Mouse (Mus musculus): ENCODE results near the gene Sipa1. TPM values are rescaled to one million over a fixed set of nuclear protein-coding genes. Genes with fewer than 3 reads are reported as not detected.
"Not testable (repeated sequence)": the region's sequence is repeated elsewhere in the genome, so short reads cannot be mapped to it uniquely, and the experiment has no call there.

Sipa1 gene
- total RNA-seq, 2 experiments from 2014 or later, result 126 to 129 TPM

DNA sequence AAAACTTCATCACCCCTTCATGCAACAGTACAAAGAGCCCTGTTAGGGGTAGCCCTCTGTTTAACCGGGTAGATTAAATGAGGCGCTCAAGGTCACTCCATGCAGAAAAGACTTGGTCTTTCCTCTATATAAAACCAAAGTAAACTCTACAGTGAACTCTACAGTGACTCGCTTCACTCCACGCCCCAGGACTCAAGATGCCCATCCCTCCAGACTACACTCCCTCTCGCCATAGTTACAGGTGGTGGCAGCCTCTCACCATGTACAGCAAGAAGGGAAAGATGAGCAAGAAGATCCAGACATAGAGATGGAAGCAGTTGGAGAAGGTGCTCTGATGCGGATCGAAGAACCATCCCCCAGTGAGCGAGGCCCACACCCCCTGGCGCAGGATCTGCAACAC, 24.2 kb upstream of the Sipa1 start:
- ATAC-seq (replicated peaks; ENCODE audit: low FRiP score, poor library complexity, severe bottlenecking), result no peak

DNA sequence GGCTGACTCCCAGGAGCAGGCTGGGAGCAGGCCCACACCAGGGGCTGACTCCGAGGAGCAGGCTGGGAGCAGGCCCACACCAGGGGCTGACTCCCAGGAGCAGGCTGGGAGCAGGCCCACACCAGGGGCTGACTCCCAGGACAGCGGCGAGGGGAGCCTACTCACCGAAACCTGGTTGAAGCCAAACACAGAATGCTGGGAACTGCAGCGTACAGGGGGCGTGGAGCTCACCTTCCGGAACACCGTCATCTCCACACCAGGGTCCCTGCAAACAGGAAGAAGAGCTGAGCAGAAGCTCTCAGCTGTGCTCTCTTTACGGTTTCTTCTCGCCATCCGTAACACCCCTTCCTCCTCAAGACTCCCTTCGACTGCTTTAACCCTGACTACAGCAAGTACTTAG, 23.4 kb upstream of the Sipa1 start:
- not testable (repeated sequence) for ATAC-seq (replicated peaks; ENCODE audit: low FRiP score, poor library complexity, severe bottlenecking)

DNA sequence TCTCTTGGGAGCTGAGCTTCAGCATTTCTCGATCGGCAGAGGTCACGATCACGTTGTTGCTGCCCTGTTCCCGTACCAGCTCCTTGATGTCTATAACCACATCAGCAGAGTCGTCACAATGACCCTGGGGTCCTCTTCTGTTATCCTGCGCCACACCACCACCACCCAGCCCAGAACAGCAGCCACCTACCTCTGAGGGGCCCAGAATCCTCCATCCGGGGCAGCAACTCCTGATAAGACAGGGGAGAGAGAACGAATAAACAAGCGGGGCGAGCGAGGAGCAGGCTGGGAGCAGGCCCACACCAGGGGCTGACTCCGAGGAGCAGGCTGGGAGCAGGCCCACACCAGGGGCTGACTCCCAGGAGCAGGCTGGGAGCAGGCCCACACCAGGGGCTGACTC, 22.9 kb upstream of the Sipa1 start:
- ATAC-seq (replicated peaks; ENCODE audit: low FRiP score, poor library complexity, severe bottlenecking), result no peak

DNA sequence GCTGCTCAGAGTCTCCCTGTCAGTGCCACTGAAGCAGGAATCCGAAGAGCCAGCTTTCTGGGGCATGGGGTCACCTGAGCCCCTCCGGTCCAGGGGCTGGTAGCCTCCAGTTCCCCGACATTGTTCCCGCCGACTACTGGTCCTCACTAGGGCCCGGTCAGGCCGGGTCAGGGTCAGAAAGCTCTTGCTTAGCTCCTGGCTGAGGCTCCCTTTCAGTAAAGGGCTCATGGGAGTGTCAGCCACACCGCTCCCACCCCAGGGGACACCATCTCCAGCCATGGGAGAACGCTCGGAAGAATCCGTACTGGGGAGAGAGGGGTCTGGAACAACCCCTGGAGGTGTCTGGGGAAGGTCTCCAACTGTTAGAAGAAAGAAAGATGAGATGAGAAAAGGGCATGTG, 22.4 kb upstream of the Sipa1 start:
- no peak for ATAC-seq (replicated peaks; ENCODE audit: low FRiP score, poor library complexity, severe bottlenecking)

DNA sequence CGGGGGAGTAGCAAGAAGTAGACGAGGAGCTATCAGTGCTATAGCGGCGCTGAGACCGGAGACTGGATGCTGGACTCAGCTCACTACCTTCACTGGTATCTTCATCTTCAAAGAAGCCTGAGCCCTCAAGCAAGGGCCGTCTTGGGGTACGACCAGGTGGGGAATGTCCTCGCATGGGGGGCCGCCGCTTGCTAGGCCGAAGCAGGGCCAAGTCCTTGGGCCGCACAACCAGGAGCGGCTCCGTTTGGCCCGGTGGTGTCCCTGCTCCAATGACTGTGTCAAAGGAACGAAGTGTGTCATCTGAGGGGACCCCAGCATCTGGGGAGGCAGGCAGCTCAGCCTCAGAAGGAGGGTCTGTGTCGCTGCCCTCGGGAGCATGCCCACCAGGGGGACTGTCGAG, 21.9 kb upstream of the Sipa1 start:
- no peak for ATAC-seq (replicated peaks; ENCODE audit: low FRiP score, poor library complexity, severe bottlenecking)

DNA sequence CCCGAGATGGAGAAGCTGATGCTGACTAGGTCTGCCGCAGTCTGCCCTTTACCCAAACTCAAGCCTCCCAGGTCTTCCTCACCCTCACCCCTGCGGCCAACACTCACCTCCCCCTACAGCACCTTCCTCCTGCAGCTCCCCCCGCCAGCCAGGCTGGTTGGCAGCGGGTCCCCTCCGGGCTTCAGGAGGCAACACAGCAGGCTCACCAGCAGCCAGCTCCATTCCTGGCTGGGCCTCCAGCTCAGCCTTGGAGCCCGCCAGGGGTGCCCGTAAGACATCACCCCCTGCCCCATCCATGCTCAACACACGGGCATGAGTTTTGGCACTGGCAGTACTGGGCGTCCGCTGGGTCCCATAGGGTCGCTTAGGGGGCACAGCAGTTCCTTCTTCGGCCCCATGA, 21.5 kb upstream of the Sipa1 start:
- no peak for ATAC-seq (replicated peaks; ENCODE audit: low FRiP score, poor library complexity, severe bottlenecking)

DNA sequence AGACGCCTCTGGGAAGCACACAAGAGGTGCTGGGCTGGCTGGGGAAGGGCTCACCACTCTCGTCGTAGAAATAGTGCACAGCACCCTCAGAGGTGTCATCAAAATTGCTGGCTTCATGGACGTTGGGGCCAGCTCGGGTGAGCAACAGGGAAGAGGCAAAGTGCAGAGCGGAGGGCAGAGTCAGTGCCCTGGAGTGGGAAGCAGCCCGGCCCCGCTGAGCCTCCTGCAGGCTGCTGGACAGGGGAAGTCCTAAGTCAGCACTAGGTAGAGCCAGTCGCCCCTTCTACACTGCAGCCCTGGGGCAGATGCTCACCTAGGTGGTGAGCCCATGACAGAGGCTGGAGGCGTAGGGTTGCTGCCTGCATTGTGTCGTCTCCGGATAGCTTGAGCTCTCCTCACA, 20.7 kb upstream of the Sipa1 start:
- no peak for ATAC-seq (replicated peaks; ENCODE audit: low FRiP score, poor library complexity, severe bottlenecking)

DNA sequence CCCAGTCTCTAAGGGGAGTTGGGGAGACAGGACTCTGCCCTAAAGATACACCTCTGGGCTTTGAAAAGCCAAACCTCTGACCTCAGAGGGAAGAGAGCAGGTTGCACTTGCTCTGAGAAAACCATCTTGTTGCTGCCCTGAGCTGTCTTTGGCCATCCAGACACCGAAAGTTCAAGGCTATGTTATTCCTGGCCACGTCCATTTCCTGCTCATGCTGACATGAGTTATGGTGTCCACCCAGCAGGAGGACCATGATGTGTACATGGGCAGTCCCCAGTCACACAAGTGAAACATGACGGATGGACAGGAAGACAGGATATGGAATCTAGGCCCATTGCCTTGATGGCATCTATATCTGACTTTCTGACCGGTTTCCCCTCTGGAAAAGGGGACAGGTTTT, 16.9 kb upstream of the Sipa1 start:
- no peak for ATAC-seq (replicated peaks; ENCODE audit: low FRiP score, poor library complexity, severe bottlenecking)

DNA sequence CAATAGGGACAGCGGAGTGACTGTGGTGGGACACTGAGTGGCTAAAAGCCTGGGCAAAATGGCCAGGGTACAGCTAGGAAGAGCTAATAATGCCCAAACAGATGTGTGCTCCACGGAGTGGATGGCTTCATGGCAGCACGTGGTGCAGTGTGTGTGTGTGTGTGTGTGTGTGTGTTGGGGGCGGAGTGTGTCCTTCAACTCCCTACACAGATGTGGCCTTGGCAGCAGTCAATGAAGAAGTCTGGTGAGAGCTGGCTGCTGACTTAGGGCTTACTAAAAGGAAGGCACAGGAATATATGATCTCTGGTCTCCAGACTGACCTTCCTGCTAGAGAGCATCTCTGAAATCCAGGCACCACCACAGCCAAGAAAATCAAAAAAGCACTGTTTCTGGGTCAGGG, 4.9 kb upstream of the Sipa1 start:
- ATAC-seq (replicated peaks; ENCODE audit: low FRiP score, poor library complexity, severe bottlenecking), result no peak

DNA sequence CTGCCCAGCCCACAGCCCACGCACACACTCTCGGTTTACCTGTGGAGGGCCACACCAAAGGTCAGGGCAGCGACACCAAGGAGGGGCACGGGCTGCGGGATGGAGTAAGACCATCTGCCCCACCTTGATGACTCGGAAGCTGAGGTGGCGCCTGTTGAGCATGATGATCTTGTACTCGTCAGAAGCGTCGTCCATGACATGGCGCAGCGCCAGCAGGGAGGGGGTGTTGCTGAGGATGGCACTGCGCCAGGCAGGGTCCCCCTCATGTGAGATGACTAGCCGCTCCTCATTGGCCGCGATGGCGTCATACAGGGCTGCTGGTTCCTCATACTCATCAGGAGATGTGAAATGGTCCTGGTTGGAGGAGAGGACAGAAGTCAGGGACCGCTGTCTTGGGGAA, 2.9 kb upstream of the Sipa1 start:
- no peak for ATAC-seq (replicated peaks; ENCODE audit: low FRiP score, poor library complexity, severe bottlenecking)

DNA sequence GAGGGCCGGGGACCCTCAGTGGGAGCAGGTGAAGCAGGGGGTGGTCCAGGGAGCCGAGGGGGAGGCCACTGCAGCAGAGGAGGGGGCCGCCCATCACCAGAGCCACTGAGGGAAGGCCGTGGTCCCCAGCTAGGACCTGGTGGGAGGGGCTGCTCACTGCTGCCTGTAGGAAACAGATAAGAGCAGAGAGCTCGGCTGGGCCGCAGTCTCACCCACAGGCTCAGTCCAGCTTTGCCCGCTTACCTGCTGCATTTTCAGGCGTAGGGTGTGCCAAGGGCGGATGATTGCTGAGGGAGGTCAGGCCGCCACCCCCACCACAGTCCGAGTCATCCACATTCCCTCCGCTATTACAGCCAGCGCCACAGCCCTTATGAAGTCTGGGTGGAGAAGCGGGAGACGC, 2.0 kb upstream of the Sipa1 start:
- ATAC-seq (replicated peaks; ENCODE audit: low FRiP score, poor library complexity, severe bottlenecking), result peak; percentile 73

DNA sequence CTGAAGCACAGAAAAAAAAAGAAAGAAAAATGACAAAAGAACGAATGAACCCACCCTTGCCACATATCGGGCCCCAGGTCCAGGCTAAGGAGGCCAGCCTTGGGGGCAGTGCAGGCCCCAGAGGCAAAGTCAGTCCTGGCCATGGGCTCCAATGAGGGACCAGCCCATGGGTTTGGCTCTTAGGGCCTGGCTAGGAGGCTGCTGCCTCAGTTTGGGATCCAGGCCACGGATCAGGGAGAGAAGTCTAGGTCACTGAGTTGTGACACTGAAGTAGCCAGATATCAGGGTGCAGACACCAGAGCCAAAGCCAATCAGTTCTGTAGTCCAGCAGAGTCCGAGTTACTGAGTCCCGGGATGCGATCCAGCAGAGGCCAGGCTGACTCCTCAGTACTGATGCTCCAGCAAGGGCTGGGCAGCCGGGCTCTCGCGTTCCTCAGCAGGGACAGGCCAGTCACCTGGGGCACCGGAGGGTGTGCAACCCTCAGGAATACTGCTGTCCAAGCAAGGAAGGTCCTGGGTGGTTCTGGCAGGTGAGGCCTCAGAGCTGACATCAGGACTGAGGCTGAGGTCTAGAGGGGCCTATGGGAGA, 1.3 kb upstream of the Sipa1 start:
- ATAC-seq (replicated peaks; ENCODE audit: low FRiP score, poor library complexity, severe bottlenecking), result peak; percentile 1; the same call in 1 of the 2 replicates

DNA sequence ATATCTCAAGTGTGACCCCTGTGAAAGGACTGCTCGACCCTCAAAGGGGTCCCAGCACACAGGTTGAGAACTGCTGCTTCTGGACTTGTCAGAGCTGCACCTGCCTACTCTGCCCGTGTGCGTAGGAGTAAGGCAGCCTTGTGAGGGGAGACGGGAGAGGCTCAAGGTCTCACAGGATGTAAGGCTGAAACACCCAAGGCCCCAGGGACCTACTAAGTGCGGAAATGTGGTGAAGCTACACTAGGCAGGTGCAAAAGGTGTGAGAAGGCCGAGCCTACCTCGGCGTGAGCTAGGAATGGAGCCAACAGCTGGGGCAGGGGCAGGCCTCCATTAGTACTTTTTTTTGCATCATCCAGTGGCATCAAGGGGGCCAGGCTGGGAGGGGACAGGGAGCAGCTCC, 1.2 kb downstream of the Sipa1 start:
- ATAC-seq (replicated peaks; ENCODE audit: low FRiP score, poor library complexity, severe bottlenecking), result no peak

DNA sequence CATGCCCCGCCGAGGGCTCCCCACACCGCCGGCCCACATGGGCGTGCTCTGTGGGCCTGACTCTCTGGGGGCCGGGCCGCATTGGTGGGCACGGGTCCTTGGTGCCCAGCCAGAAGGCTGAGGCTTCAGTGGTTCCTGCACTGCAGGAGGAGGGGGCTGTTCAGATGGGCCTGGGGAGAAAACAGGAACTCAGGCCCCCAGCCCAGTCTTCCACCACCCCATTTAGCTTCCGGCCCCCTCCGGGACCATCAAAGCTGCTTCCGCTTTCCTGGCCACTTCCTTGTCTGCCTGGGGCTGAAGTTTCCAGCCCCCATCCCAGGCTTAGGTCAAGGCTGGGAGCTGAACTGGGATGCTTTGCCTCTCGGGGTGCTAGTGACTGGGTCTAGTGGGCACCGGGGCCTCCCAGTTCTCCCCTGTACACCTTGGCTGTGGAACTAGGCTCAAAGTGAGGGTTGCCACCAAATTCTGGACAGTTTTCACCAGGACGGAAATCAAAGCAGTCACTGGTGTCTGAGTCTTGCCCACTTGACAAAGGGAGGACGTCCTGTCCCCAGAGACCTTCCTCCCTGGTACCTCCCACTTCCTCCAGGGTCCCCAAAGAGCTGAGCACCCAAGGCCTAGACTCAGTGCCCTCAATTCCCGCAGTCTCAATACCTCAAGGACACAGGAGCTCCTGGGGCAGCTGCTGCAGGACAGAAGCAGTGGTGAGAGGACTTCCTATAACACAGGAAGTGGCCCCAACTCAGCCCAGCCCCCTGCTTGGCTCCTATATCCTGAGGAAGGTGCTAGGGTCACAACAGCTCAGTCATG, 2.4 kb downstream of the Sipa1 start:
- ATAC-seq (replicated peaks; ENCODE audit: low FRiP score, poor library complexity, severe bottlenecking), result no peak

DNA sequence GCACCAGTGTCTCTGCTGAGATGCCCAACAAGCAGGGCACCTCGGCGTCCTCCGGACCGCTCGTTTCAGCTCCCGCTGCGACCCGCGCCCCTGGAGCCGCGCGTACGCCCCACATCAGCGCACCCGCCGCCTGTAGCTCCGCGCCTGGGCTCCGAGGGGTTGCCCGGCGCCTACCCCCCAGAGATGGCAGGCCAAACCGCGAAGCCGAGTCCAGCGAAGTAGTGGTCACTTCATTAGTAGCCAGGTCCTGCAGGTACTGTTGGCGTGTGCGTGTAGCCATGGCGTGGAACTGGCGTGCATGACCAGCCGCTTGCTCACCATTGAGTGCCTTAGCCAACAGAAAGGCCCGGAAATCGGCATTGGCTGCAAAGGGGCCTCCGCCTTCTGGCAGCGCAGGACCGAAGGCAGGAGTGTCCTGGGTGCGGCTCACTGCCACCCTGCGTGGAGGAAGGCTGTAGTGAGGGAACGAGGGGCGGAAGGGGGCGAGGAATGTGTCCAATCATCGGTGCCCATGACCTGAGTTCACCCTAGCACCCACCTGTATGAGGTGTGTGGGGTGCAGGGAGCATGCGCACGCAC, 8.7 kb downstream of the Sipa1 start:
- ATAC-seq (replicated peaks; ENCODE audit: low FRiP score, poor library complexity, severe bottlenecking), result no peak

DNA sequence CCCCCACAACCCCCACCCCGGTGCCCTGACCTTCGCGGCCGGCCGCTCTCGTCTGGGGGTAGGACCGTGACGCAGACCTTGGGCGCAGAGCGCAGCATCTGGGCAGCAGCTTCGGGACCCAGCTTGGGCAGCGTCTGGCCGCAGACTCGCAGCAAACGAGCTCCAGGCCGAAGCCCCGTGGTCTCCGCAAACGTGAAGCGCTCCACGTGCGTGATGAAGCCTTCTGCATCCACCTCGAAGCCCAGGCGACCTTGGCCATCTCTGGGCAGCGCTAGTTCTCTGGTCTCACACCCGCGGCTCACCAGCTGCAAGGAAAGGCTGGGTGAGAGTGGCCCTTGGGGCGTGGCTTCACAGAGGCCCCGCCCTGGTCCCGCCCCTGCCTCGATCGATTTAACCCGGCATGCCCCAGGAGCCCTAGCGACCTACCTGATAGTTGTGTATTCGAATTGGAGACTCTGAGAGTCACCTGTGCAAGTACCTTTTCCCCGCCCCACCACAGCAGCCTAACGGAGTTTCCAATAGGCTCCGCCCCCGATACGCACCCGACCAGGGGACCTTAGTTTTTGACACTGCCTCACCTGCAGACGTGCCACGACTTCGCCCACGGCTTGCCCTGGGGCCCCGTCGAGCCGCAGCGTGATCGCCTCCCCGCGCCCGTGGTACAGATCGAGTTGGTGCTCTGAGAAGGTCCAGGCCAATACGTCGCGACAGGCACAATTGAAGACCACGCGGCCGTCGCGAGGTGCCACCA, 9.4 kb downstream of the Sipa1 start:
- ATAC-seq (replicated peaks; ENCODE audit: low FRiP score, poor library complexity, severe bottlenecking), result no peak

DNA sequence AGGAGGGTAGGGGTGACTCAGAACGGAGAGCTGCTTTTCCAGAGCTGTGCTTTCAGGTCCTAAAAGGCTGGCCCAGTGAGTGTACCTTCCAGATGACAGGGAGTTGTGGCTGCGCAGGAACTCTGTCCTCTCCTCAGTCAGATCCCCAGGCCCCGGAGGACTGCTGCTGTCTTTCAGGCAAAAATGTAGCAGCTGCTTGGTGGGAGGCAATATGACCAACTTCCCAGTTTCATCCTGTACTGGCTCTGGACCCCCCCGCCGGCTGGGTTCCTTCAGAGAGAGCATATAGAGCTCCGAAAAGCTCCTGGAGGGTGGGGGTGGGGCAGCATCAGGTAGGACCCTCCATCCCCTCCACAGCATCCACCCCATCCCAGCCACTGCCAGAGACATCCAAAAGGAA, 10.9 kb downstream of the Sipa1 start:
- no peak for ATAC-seq (replicated peaks; ENCODE audit: low FRiP score, poor library complexity, severe bottlenecking)

DNA sequence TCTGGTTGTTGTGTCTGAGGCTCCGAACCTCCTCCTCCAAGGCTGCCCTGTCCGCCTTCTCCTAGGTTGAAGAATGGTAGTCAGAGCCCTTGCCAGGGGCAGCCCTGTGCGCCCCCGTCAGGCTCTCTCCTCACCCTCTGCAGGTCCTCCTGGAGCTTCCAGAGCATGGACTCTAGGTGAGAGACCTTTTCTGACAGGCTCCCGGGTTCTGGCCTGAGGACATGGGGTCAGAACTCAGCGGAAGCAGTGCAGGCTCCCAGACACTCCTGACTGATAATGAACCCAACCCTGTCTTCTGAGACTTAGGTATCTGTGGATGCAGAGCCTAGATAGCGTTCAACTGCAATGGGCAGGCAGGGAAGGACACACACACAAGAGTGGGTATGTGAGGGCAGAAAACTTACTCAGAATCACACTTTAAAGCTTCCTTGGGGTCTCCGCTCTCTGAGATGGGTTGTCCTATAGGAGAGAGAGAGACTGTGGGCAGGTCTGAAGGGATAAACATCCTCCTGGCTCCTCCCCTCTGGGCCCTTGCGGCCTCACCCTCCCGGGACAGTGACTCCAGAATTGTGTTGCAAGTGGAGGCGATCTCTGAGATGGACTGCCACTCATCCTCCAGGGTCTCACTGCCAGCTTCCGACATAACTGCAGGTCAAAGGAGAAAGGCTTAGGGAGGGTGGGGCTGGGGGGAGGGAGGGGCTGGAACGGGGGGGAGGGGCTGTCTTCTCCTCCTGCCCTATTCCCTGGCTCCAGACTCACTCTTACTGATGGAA, 11.8 kb downstream of the Sipa1 start:
- no peak for ATAC-seq (replicated peaks; ENCODE audit: low FRiP score, poor library complexity, severe bottlenecking)

DNA sequence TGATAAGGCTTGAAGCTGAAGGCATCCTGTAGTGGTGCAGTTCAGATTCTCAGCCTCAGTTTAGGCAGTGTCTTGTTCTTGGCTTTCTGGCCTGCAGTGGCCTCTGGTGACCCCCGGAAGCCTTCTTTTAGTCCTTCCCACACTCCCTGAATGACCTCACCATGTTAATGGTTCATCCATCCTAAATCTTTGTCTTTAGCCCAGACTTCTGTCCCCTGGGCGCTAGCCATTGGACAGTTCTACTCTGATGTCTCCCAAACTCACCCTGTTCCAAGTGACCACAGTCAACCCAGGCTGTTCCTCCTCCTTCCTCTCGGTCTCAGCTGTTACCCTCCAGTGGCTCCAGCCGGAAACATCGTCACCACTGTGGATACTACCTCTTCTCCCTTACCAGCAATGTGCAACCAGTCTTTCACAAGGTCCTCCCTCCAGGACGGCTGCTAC, 14.2 kb downstream of the Sipa1 start:
- ATAC-seq (replicated peaks; ENCODE audit: low FRiP score, poor library complexity, severe bottlenecking), result no peak
